Mouse (Mus musculus): ENCODE results near the gene Osbpl6. TPM values are rescaled to one million over a fixed set of nuclear protein-coding genes. Genes with fewer than 3 reads are reported as not detected.

The Osbpl6 gene
- 10 to 100 TPM; 42.5 to 46.5 (median 44.2) TPM for total RNA-seq (2022)

DNA sequence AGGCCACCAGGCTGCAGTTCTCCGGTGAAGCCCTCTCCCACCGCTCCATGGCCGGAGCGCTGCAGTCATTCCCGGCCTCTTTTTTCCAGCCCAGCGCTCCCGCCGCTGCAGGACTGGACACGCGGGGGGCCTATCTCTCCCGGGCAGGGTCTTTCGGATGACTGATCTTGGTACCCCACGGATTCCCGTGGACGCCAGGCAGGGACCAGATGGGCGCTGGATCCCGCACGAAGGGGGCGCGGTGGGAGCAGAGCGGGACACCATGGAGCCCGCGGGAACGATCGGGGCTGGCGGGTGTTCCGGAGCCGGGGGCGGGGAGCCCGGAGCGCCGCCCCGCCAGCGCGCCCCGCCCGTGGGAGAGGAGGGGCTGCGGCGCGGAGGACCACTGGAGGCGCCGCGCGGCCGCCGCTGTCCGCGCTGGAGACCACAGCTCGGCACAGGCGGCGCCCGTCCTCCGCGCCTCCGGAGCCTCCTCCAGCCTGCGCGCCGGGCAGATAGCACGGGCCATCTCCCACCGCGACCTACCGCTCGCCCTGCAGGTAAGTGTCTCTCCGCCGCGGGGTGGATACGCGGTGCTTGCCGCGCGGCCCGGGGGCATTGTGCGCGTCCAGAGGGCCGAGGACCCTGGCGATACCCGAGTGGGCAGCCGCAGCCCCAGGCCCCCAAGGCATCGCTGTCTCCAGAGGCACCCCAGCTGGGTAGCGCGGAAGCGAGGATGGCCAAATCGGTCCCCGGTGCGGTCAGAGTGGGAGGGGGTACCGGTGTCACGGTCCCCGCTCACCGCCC, at the start of gene Osbpl6:
Gene Osbpl6, plus strand, starts transcription at position 358 of the 786 bp plus-strand sequence.
- DNase-seq (ENCODE audit: low spot score in 2 of 2): peak; percentile 54 to 55

DNA sequence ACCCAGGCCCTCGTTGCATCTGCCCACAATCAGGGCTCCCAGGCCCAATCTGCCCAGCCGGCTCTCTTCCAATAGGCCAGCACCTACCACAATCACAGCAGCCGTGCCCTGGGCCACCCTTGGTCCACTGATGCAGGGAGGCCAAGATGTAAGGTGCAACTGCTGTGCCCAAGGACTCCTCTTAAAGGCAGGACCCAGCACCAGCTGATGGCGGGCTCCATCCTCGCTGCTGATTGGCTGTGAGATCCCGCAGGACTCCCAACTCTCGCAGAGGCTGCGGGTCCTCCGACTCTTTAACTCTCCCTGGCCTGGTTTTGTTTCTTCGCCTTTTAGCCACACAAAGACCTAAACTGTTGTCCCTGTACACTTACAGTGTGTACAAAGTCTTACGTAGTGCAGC, 46.1 kb upstream of the Osbpl6 start, which contains the start of gene Cyct:
Gene Cyct, minus strand, starts transcription at position 225 of the 400 bp plus-strand sequence.
- DNase-seq (ENCODE audit: low spot score in 2 of 2): no peak

DNA sequence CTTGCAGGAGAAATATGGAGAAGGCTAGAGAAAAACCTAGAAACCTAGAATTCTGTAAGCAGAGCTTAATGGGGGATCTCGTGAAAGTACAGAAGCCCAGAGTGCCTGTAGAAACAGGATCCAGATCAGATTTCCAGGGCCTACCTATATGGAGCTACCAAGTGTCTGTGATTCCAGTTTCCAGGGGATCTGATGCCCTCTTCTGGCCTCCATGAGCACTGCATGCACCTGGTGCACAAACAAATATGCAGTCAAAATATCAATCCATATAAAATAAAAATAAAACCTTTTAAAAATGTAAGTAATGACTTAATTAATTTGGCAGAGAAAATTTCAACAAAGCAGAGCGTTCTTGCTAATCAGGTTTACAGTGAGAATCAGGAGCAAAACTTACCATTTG, 44.2 kb upstream of the Osbpl6 start:
- DNase-seq (ENCODE audit: low spot score in 2 of 2): peak in 1 of 2 experiments; percentile 18

- DNase-seq (ENCODE audit: low spot score in 2 of 2): no peak
These were observed 40.5 kb upstream of the Osbpl6 start for GRCm38 (mm10) chr2:76365811-76366210.

- peak; percentile 37 to 73 for DNase-seq (ENCODE audit: low spot score in 2 of 2)
These were observed 39.0 kb upstream of the Osbpl6 start for GRCm38 (mm10) chr2:76367188-76367922.

- no peak for DNase-seq (ENCODE audit: low spot score in 2 of 2)
These were observed 37.2 kb upstream of the Osbpl6 start for GRCm38 (mm10) chr2:76368861-76369660.

DNA sequence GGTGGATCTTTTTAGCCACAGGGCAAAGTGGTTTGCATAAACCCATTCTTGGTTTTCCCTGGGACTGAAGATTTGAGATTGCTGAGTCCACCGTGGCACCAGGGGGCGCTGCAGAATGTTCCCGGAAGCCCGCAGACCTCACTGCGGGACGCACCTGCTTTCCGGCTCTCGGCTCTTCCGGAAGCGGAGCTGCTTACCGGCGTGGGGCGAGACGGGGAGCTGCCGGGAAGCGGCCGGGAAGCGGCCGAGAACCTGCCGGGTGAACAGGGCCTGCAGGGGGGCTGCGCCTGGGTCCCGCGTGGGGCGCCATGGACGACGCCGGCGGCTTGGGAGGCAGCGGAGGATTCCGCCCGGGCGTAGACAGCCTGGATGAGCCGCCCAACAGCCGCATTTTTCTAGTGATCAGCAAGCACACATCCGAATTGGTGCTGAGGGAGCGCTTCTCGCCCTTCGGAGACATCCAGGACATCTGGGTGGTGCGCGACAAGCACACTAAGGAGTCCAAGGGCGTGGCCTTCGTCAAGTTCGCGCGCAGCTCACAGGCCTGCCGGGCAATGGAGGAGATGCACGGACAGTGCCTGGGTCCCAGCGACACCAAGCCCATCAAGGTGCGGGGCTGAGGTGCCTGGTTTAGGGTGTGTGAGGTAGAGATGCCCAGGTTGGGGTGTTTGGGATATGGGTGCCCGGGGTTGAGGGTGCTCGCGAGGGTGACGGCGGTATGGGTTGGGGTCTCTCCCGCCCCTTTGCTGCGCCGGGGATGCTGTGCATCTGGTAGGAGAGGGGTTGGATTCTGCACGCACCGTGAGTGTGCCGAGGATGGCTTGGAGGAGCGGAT, 36.3 kb upstream of the Osbpl6 start, which contains the start of gene Rbm45:
Gene Rbm45, plus strand, starts transcription at position 164 of the 835 bp plus-strand sequence.
- peak; percentile 70 to 85 for DNase-seq (ENCODE audit: low spot score in 2 of 2)

GRCm38 (mm10) chr2:76370656-76370922, 35.7 kb upstream of the Osbpl6 start:
- no peak for DNase-seq (ENCODE audit: low spot score in 2 of 2)

DNA sequence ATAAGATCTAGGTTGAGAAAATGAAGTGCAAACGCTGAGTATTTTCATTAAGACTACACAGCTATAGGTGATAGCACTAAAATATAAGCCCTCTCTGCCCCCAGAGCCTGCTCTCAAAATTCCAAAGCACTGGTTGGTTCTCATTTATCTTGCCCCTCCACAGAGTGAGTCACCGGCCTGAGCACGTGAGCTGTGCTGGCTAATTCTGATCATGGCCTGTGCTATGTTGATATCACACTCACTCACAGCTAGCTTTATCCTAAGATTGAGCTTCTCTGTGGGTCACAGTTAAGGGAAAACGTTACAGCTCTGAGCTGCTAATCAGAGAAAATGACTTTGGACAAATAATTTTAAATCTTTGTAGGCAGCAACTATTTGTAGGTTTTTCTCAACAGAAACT, 34.1 kb upstream of the Osbpl6 start:
- DNase-seq (ENCODE audit: low spot score in 2 of 2): no peak

GRCm38 (mm10) chr2:76374544-76375206, 31.6 kb upstream of the Osbpl6 start:
- DNase-seq (ENCODE audit: low spot score in 2 of 2): no peak

DNA sequence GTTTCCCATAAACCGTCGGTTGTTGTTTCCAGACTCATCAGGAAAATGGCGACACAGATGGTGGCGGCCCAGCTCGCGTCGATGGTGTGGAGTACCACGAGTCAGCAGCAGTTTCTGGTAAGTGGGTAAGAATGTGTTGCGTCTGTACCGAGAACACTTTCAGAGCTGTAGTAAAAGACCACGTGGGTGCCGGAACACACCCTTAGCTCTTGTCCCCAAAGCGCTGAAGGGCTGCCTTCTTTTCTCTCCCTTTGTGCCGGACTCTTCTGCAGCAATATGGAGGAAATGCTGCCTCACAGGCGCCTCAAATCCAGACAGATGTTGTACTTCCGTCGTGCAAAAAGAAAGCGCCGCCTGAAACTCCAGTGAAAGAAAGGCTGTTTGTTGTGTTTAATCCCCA, 27.7 kb upstream of the Osbpl6 start:
- no peak for DNase-seq (ENCODE audit: low spot score in 2 of 2)

DNA sequence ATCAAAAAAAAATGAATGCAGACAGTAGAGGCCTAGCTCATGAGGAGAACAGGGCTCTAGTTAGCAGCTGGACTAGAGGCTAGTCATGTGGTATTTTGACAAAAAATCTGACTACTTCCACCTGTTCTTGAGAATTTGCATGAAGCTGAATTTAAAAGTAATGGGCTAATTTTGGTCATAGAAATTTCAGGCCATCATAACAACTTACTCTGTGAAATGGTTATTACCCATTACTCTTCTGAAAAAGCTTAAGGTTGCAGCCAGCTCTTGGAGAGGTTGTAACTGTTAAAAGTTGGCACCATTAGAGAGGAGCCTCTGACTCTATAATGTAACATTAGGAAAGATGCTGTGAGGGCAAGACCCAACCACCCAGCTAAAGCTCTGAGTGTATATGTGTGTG, 19.8 kb upstream of the Osbpl6 start:
- no peak for DNase-seq (ENCODE audit: low spot score in 2 of 2)

- no peak for DNase-seq (ENCODE audit: low spot score in 2 of 2)
These were observed 6.1 kb upstream of the Osbpl6 start for GRCm38 (mm10) chr2:76400178-76400577.

DNA sequence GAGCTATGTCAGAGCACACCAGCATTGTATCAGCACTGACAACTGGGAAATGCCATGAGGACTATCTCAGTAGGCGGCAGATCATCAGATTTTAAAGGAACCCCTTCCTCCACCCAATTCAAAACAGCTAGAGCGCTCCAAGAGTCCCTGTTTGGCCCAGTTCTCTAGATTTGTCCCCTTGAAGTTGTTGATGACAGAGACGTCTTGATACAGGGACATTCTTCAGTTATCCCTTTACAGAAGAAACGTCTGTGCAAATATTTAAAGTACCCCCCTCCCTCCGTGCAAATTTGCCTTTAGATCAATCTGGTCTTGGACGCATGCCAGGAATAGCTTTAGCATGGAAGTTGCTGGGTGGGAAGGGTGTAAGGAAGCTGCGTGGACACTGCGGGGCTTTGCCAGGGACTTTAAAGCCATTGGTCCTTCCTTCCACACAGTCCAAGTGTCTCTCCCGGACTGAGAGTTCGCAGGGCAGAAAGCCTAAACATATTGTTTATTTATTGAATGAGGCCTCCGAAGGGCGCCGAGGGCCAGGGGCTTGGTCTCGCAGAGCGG, 635 bp upstream of the Osbpl6 start:
- DNase-seq (ENCODE audit: low spot score in 2 of 2): peak in 1 of 2 experiments; percentile 13

DNA sequence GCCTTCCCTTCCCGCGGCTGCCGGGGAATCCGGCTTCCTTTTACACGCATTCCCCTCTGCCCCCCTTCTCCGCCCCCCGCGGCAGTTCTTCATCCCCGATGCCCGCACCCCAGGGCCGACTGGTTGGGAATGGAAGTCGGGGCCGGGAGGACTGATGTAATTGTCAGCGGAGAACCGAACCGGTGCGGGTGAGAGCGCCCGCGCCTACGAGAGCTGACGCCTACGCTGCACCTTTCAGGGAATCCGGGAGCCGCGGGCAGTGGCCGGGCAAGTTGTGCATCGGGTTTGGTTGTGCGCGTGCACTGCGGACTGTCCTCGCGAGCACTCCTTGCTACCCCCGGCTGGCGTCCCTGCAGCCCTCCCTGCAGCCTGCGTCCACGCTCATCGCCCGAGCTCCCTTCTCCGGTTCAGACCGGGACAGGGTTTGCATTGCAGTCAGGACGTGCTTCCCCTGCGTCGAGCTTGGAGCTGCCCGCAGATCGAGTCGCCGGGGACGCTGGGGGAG, 681 bp downstream of the Osbpl6 start:
- peak; percentile 62 to 63 for DNase-seq (ENCODE audit: low spot score in 2 of 2)

- no peak for DNase-seq (ENCODE audit: low spot score in 2 of 2)
These were observed 3.2 kb downstream of the Osbpl6 start for GRCm38 (mm10) chr2:76409526-76409925.

DNA sequence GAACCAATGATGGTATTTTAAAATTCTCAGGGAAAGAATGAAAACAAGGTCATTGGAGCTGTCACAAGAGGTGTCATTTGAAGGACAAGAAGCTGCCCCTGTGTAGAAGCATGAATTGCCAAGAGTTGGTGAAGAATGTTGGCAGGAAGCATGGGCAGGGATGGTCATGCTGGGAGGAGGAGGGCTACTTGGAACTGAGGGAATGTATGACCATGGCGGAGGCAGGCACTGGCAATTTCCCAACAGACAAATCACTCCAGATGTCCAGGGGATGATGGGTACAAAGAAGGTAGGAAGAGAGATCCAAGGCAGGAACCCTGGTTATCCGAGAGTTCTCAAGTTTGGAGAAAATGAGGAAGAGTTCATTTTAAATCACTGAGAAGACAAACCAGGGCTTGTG, 3.7 kb downstream of the Osbpl6 start:
- no peak for DNase-seq (ENCODE audit: low spot score in 2 of 2)

DNA sequence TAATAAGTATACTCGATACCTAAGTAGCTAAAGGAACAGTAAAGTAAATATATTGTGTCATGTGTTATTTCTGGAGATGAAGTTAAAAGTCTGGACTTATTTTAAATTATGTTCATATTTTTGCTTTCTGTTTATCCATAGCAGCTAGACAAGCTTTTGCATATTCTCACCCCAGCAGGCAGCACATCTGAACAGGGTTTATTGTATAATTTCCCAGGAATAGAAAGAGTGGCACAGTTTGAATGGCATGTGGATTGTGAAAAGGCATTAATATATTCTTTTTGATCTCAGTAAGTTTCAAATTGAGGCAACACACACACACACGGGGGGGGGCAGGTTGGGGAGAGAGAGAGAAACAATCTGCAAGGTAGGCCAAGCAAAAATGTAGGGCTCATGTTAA, 6.6 kb downstream of the Osbpl6 start:
- no peak for DNase-seq (ENCODE audit: low spot score in 2 of 2)

DNA sequence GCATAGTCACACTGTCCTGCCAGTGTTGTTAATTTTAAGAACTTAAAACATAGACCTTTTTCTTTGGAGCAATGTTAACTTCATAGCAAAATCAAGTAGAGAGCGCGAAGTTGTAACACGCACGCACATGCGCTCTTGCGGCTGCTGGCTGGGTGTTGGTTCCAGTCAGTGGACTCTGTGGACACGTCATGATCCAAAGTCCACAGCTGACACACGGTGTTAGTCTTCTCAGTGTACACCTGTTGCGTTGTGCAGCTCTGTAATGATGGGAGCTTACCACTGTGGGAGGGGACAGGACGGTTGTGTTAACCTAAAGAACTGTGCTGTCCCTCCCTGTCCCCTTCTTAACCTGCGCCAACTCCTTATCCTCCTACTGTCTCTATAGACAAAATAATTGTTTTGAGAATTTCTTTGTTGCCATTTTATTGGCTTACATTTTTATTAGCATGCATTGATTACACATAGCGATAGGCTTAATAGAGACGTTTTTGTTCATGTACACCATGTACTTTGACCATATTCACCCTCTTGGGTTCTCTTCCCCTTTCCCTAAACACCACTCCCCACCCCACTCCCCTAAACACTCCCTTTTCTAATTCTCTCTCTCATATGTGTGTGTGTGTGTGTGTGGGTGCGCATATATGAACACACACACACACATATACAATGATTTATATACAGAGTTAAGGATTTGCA, 11.3 kb downstream of the Osbpl6 start:
- no peak for DNase-seq (ENCODE audit: low spot score in 2 of 2)
